Mouse (Mus musculus): Measurements from ENCODE around the gene Efna4. TPM values are rescaled to one million over a fixed set of nuclear protein-coding genes. Genes with fewer than 3 reads are reported as not detected.

Efna4 gene
- polyA plus RNA-seq, 1 experiment from 2014 or later, result 6.0 TPM

GRCm38 (mm10) chr3:89359630-89360029 lies 21.8 kb upstream of the Efna4 start:
- no peak overlapping the region for H3K4me2 ChIP-seq
- ATAC-seq (replicated peaks; ENCODE audit: insufficient number of reproducible peaks, insufficient read depth, low FRiP score, low read depth), result no peak
- H3K27ac ChIP-seq, result no peak overlapping the region
- no peaks in the 10 kb centered on the region for H3K36me3 ChIP-seq
- no peaks in the 10 kb centered on the region for H3K9me3 ChIP-seq (replicated peaks)
- peaks cover 2% of the 10 kb centered on the region; the same call in 1 of the 2 replicates for H3K4me1 ChIP-seq (replicated peaks)
- WGBS, result 65% methylated on average over 6 of the region's 6 CpGs
- H3K4me3 ChIP-seq, result no peak overlapping the region
- peaks cover 6% of the 10 kb centered on the region for H3K27me3 ChIP-seq
- H3K9ac ChIP-seq, result no peak overlapping the region

DNA sequence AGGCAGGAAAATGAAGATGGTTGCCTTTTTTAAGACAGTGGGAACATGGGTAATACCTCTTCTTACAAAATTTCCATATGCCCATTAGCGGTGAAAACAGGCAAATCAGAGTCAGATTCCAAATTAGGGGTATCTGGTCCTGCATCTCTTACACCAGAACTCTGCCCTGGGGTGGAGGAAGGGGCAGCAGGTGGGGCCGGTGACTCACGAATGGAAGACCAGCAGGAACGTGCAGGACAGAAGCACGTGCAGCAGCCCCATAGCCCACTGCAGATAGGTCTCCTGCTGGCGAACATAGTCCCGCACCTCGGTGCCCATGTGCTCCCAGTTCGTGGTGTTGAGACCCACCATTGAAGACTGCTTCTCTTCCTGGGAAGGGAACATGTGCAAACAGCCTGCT lies 18.2 kb upstream of the Efna4 start:
- no peak for ATAC-seq (replicated peaks; ENCODE audit: insufficient number of reproducible peaks, insufficient read depth, low FRiP score, low read depth)
- H3K27ac ChIP-seq, result no peak overlapping the region
- no peak overlapping the region for H3K4me3 ChIP-seq
- H3K36me3 ChIP-seq, result no peaks in the 10 kb centered on the region
- no peak overlapping the region for H3K4me2 ChIP-seq
- WGBS, result 57% methylated on average over 9 of the region's 9 CpGs
- no peak overlapping the region for H3K9ac ChIP-seq
- peaks cover 2% of the 10 kb centered on the region; the same call in 1 of the 2 replicates for H3K4me1 ChIP-seq (replicated peaks)
- H3K27me3 ChIP-seq, result peaks cover 23% of the 10 kb centered on the region
- no peaks in the 10 kb centered on the region for H3K9me3 ChIP-seq (replicated peaks)

- peaks cover 26% of the 10 kb centered on the region for H3K27me3 ChIP-seq
- H3K36me3 ChIP-seq, result no peaks in the 10 kb centered on the region
- no peaks in the 10 kb centered on the region for H3K9me3 ChIP-seq (replicated peaks)
- peaks cover 4% of the 10 kb centered on the region for H3K4me1 ChIP-seq (replicated peaks)
- no peak for ATAC-seq (replicated peaks; ENCODE audit: insufficient number of reproducible peaks, insufficient read depth, low FRiP score, low read depth)
- no peak overlapping the region for H3K9ac ChIP-seq
- H3K4me3 ChIP-seq, result no peak overlapping the region
- H3K27ac ChIP-seq, result no peak overlapping the region
- H3K4me2 ChIP-seq, result no peak overlapping the region
- WGBS, result 81% methylated on average over 6 of the region's 6 CpGs
Observed at GRCm38 (mm10) chr3:89355512-89355902, 17.7 kb upstream of the Efna4 start.

DNA sequence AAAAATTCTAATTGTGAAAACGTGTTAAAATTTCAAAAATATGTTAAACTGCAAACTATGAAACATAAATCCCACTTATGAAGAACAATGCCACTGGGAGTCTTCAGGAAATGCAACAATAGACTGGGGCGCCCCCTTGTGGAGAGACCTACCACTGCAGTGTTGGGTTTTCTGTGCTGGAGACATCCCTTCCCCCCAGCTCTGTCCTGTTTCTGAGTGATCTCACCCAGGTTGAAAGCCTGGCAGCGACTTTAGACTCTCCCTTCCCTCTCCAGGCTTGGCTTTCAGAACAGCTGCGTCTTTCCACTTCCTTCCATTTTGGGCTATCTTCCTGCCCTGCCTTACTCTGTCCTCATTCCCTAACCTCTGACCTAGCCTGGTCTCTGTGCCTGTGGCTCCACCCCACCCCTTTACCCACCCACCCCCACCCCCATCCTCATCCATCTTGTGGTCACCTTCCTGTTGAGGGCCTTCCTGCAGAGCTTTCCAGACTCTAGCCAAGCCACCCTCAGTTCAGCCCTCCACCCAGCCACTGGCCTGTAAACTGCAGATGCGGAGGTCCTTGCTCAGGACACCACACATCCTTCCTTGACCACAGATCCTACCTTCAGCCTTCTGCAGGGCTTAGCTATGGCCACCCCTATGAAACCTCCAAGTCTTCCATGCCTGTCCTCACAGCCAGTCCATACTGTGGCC lies 17.1 kb upstream of the Efna4 start:
- Histone ChIP-seq H3K9me3 (replicated peaks) (no peaks in the 10 kb centered on the region), H3K36me3 (no peaks in the 10 kb centered on the region), H3K4me2 (no peak overlapping the region), H3K9ac (no peak overlapping the region), H3K27me3 (peaks cover 28% of the 10 kb centered on the region), H3K4me3 (no peak overlapping the region), H3K27ac (no peak overlapping the region), H3K4me1 (replicated peaks) (peaks cover 10% of the 10 kb centered on the region)
- WGBS, result 17% methylated on average over 5 of the region's 5 CpGs
- no peak; the same call in 1 of the 2 replicates for ATAC-seq (replicated peaks; ENCODE audit: insufficient number of reproducible peaks, insufficient read depth, low FRiP score, low read depth)

GRCm38 (mm10) chr3:89351271-89351670 lies 13.4 kb upstream of the Efna4 start:
- no peak overlapping the region for H3K27ac ChIP-seq
- H3K36me3 ChIP-seq, result no peaks in the 10 kb centered on the region
- H3K4me1 ChIP-seq (replicated peaks), result peaks cover 20% of the 10 kb centered on the region
- no peak overlapping the region for H3K4me2 ChIP-seq
- WGBS, result 66% methylated on average over 5 of the region's 5 CpGs
- H3K9me3 ChIP-seq (replicated peaks), result no peaks in the 10 kb centered on the region
- peaks cover 37% of the 10 kb centered on the region for H3K27me3 ChIP-seq
- H3K9ac ChIP-seq, result no peak overlapping the region
- no peak overlapping the region for H3K4me3 ChIP-seq
- no peak for ATAC-seq (replicated peaks; ENCODE audit: insufficient number of reproducible peaks, insufficient read depth, low FRiP score, low read depth)

DNA sequence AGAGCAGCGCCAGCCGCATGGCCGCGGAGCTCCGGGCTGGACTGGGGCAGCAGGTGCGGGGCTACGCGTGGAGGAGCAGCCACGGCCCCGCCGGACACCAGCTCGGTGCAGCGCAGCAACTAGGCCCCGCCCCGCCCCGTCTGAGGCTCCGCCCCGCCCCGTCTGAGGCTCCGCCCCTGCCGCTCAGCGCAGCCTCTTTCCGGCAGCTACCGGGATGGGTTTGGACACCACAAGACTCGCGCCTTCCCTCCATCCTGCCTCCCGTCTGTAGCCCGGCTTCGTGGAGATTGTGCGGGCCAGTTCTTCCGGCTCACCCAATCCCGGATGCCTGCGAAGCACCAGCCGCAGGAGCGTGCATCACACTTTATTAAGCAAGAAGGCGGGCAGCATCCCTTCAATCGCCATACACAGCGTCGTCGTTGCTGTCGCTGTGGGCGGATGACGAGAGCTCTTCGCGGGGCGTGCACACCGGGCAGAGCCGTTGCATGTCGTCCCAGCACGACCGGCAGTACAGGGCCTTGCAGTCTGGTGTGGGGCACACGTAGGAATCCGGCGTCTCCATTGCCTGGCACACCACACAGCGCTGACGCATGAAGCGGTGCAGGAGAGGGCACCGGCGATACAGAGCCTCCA lies 12.2 kb upstream of the Efna4 start, which contains the start of gene Adam15:
TSS of gene Adam15 (minus strand) at position 128 of the 633 bp plus-strand sequence.
- H3K27me3 ChIP-seq, result peaks cover 33% of the 10 kb centered on the region
- H3K4me2 ChIP-seq, result peak within 1 kb of the TSS; percentile 98
- no peaks in the 10 kb centered on the region for H3K9me3 ChIP-seq (replicated peaks)
- peak within 1 kb of the TSS; percentile 63 for H3K27ac ChIP-seq
- no peaks in the 10 kb centered on the region for H3K36me3 ChIP-seq
- ATAC-seq (replicated peaks; ENCODE audit: insufficient number of reproducible peaks, insufficient read depth, low FRiP score, low read depth), result peak; percentile 84
- H3K4me1 ChIP-seq (replicated peaks), result peaks cover 19% of the 10 kb centered on the region
- H3K9ac ChIP-seq, result peak within 1 kb of the TSS; percentile 67
- H3K4me3 ChIP-seq, result peak within 1 kb of the TSS; percentile 77
- WGBS, result under 1% methylated on average over 59 of the region's 59 CpGs

DNA sequence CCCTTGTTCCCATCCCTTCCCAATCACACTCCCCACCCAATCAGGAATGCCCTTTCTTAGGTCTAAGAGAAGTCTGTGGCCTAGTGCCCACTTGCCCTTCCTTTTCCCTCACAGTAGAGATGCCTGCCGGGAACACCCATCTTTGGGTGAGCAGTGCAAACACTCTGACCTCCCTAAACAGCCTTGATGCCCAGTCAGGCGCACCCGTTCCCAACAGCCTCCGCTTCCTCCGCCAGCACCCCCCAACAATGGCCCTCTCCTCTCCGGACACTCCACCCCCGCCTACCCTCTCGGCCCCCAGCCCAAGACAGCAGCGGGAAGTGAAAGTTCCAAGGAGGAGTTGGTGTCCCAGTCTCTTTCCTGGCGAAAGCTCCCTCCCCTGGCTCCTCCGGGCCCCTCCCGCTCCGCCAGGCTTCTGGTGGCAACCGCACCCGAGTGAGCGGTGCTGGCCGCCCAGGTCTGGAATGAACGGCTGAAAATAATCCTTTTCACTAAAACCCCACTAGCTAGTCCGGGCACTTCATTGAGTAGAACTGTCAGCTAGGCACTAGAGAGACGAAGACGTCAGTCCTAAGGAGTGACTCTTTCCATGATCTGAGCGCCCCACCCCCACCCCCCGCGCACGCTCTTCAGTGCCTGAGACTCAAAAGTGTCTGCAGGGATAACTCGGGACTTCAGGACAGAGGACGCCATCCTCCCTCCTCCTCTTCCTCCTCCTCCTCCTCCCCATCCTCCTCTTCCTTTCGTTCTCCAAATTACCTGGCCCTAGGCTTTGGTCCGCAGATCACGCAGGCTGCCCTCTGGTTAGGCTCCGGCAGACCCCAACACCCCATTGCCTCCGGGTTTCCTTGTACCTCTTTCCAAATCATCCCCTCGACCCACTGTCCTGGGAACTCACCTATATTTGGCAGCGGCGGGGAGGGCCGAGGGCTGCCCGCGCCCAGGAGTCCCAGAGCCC lies 11.4 kb upstream of the Efna4 start:
- H3K9me3 ChIP-seq (replicated peaks), result no peaks in the 10 kb centered on the region
- peaks cover 18% of the 10 kb centered on the region for H3K4me1 ChIP-seq (replicated peaks)
- peak overlapping the region; percentile 98 for H3K4me2 ChIP-seq
- WGBS, result under 1% methylated on average over 38 of the region's 38 CpGs
- peak overlapping the region; percentile 63 for H3K27ac ChIP-seq
- peak overlapping the region; percentile 77 for H3K4me3 ChIP-seq
- peak overlapping the region; percentile 67 for H3K9ac ChIP-seq
- H3K36me3 ChIP-seq, result no peaks in the 10 kb centered on the region
- peak; percentile 24 for ATAC-seq (replicated peaks; ENCODE audit: insufficient number of reproducible peaks, insufficient read depth, low FRiP score, low read depth)
- peaks cover 33% of the 10 kb centered on the region for H3K27me3 ChIP-seq

DNA sequence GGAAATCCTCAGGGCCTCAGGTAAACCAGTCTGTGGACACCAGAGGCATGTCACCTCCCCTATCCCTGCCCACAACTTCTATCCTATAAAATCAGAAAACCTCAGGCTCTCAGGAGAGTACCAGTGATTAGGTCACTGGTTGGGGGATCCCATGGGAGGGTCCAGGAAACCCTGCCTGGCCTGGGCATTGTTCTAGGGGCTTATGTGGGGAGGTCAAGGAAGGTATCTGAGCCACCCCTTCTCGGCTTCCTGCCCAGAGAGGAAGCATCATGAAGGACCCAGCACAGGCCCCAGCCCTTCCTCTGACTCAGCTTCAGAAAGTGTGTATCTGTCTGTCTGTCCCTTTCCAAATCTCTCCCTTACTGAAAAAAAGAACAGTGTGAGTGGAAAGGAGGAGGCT lies 10.1 kb upstream of the Efna4 start:
- Histone ChIP-seq H3K9ac (no peak overlapping the region), H3K4me1 (replicated peaks) (peaks cover 18% of the 10 kb centered on the region), H3K36me3 (no peaks in the 10 kb centered on the region), H3K4me2 (peak overlapping the region; percentile 98), H3K4me3 (peak overlapping the region; percentile 77), H3K27me3 (peaks cover 31% of the 10 kb centered on the region), H3K27ac (peak overlapping the region; percentile 63), H3K9me3 (replicated peaks) (no peaks in the 10 kb centered on the region)
- 0 out of 2 replicates have a peak, but pooled peaks have one; percentile 13 for ATAC-seq (replicated peaks; ENCODE audit: insufficient number of reproducible peaks, insufficient read depth, low FRiP score, low read depth)
- 52% methylated on average over 1 of the region's 1 CpGs for WGBS

DNA sequence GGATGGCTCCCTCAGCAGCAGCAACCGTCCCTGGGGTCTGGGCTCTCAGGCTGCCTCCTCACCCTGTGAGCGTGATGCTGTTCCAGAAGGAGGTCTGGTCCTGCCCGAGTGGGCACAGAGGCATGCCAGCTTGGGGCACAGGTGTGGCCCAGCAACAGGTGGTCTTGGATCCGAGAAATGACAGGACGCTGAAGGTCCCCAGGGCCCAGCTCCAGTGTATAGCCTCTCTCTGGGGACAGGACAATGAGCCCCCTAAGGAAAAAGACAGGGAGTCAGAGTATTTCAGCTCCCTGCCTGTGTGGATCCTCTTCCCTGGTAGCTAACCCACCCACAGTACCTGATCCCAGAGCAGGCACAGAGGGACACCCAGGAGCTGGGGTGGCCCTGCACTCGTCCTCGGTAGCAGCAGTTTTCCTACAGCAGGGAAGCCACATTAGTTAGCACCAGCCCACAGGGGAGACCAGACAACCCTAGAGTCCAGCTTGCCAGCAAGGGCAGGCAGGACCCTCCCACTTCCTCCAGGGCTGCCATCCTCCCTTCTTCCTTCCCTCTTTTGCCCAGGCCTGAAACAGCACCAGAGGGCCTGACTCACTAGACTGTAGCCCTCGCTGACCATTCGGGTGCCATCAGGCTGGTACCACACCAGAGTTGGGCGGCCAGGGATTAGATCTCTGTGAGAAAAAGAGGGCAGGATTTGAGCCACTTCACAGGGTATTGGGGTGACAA lies 9.2 kb upstream of the Efna4 start:
- H3K9me3 ChIP-seq (replicated peaks), result no peaks in the 10 kb centered on the region
- H3K36me3 ChIP-seq, result no peaks in the 10 kb centered on the region
- H3K27ac ChIP-seq, result no peak overlapping the region
- H3K9ac ChIP-seq, result no peak overlapping the region
- H3K4me3 ChIP-seq, result no peak overlapping the region
- no peak for ATAC-seq (replicated peaks; ENCODE audit: insufficient number of reproducible peaks, insufficient read depth, low FRiP score, low read depth)
- H3K4me2 ChIP-seq, result 0 out of 2 replicates have a peak overlapping the region, but pooled peaks have one; percentile 10
- peaks cover 22% of the 10 kb centered on the region for H3K27me3 ChIP-seq
- H3K4me1 ChIP-seq (replicated peaks), result peaks cover 18% of the 10 kb centered on the region
- 73% methylated on average over 10 of the region's 10 CpGs for WGBS

GRCm38 (mm10) chr3:89343279-89343678 lies 5.5 kb upstream of the Efna4 start:
- 80% methylated on average over 7 of the region's 7 CpGs for WGBS
- Histone ChIP-seq H3K4me1 (replicated peaks) (peaks cover 16% of the 10 kb centered on the region), H3K9ac (no peak overlapping the region), H3K27me3 (peaks cover 7% of the 10 kb centered on the region), H3K4me3 (no peak overlapping the region), H3K4me2 (no peak overlapping the region), H3K9me3 (replicated peaks) (no peaks in the 10 kb centered on the region), H3K36me3 (no peaks in the 10 kb centered on the region), H3K27ac (no peak overlapping the region)
- ATAC-seq (replicated peaks; ENCODE audit: insufficient number of reproducible peaks, insufficient read depth, low FRiP score, low read depth), result no peak

Measured in heart, embryonic 15.5 days (tissue).